Mouse (Mus musculus) liver, adult (tissue): Measurements from ENCODE around the gene Nudt19.

Experiments
- GATA4 ChIP-seq: IDR thresholded peaks from 2 replicates; pipeline ENCODE4 v1.6.1; 2014; ENCODE audit warnings: mild to moderate bottlenecking, low read length; ENCODE audit not compliant: insufficient replicate concordance

Gene Nudt19

DNA sequence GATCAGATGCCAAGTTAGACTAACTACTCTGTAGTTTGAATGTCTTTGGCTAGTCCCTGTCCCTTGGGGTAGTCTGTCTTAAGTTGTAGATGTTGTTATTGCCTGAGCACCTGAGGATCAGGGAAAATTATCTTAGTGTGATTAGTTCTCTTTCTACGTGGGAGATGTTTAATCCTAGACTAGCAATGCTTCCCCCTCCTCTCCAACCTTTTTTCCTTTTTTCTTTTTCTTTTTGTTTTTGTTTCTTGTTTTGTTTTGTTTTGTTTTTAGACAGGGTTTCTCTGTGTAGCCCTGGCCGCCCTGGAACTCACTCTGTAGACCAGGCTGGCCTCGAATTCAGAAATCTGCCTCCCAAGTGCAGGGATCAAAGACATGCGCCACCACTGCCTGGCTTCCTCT, at the start of gene Nudt19:
Gene Nudt19, minus strand, starts transcription at position 100 of the 399 bp plus-strand sequence.
- TF ChIP-seq GATA4: no peak

DNA sequence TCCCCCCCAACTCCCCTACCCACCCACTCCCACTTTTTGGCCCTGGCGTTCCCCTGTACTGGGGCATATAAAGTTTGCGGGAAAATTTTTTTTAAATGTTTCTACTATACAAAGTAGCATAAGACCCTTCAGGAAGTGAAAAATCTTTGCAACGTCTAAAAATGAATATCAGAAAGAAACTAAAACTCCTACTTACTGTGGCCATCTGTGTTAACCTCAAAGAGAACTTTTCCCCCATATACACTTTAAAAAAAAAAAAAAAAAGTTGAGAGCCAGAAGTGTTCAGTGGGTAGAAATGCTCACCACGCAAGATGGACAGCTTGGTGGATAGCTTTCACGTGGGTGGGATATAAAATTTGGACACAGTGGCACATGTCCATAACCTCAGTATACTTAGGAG, 46.7 kb upstream of the Nudt19 start:
- no peak for TF ChIP-seq GATA4

GRCm38 (mm10) chr7:35601106-35601505, 45.0 kb upstream of the Nudt19 start:
- no peak for TF ChIP-seq GATA4

DNA sequence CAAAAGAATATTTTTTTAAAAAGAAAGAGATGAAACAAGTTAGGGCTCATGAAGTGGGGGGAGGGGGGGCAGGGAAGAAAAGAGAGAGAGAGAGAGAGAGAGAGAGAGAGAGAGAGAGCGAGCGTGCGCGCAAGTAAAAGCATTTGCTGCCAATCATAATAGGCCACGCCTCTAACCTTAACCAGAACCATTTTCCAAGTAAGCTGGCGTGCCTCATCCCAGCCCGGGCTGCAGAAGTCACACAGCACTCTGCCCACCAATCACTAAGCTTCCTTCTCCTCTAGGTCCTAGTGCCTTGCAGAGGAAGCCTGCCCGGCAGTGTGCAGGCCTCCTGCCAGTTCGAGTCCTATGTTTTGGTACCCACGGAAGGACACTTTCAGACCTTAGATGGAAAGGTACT, 43.9 kb upstream of the Nudt19 start:
- TF ChIP-seq GATA4: no peak

DNA sequence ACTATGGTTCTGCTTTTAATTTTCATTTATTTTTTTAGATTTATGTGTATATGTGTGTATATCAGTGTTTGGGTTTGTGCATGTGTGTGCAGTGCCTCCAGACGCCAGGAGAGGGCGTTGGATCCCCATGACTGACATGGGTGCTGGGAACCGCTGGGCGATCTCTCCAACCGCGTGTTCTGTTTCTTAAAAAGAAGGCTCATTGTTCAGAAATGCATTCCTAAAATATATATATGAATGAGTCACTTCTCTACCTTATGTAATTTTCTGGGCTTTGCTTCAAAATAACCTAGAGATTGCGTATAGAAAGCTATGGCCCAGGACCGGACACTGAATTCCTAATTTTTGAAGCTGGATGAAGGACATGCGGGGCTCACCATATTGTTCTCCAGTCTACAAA, 43.4 kb upstream of the Nudt19 start:
- no peak for TF ChIP-seq GATA4

DNA sequence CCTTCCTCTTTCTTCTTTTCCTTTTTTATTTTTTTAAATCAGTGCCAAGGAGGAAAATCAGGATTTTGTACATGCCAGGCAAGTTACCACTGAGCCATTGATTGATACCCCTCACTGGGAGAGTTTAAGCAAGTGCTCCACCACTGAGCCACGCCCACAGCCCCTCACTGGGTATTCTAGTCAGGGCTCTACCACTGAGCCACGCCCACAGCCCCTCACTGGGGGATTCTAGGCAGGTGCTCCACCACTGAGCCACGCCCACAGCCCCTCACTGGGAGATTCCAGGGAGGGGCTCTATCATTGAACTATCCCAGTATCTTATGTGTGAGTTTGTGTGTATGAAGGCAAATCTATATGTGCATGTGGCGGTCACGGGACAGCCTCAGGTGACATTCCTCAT, 38.2 kb upstream of the Nudt19 start:
- TF ChIP-seq GATA4: no peak

GRCm38 (mm10) chr7:35590731-35591191, 34.7 kb upstream of the Nudt19 start:
- TF ChIP-seq GATA4: no peak

- no peak for TF ChIP-seq GATA4
Measured at GRCm38 (mm10) chr7:35589485-35589884, 33.4 kb upstream of the Nudt19 start.

GRCm38 (mm10) chr7:35588680-35589428, 32.8 kb upstream of the Nudt19 start:
- no peak for TF ChIP-seq GATA4

DNA sequence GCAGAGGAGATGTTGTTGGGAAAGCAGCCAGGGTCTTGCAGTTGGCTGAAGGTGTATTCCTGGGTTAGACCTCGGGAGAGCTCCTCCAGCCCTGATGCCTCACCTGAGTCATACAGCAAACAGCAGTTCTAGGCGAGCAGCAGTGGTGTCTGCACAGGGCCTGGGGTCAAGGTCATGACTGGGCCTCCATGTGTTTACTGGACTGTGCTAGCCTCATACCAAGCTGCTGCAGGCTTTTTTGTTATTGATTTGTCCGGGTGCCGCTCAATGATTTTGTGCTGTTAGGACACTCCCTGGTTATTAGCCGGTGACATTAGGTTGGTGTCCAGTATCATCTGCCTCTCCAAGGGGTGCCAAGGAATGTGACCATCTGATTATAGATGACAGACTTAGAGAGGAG, 31.6 kb upstream of the Nudt19 start:
- no peak for TF ChIP-seq GATA4

- TF ChIP-seq GATA4: no peak
Measured at GRCm38 (mm10) chr7:35586906-35587445, 30.9 kb upstream of the Nudt19 start.

- no peak for TF ChIP-seq GATA4
Measured at GRCm38 (mm10) chr7:35586055-35586905, 30.2 kb upstream of the Nudt19 start, which contains the start of gene Ankrd27. Gene Ankrd27 (plus strand): TSS chr7:35586244.

DNA sequence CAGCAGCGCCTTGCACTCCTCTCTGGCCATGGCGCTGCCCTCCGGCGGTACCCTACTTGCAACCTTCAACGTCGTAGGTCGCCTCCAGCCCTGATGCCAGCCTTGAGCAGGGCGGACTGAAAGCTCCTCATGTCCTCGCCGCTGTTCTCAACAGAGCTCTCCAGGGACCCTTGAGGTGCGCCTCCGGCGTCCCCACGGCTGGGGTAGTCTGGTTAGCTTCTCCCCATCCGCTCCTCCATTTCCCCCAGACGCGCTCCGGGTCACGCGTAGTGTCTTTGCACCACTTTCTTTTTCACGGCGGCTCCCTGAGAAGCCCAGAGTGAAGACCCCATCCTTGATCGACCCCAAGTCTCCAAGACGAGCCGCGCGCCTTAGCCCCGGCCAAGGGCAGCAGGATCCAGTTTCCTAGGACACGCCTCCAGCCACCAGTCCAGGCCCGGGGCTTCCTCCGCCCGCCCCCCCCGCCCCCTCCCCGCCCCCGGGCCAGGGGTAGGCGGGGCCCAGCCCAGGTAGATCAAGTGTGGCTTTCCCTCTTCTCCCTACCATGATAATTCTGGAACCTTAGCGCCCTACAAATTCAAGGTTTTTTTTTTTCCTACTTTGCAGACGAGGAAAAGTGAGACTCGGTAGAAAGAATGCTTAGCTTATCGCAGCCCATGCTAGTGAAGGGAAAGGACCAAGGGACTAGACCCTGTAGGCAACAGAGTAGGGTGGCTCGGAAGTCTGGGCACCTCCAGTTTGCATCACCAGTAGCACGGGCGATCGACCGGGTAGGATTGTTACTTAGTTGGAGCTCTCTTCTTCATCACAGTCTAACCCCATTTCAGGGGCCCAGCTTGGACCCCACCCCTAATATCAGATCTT, 29.3 kb upstream of the Nudt19 start, which contains the start of gene Rgs9bp:
Gene Rgs9bp, minus strand, starts transcription at position 392 of the 864 bp plus-strand sequence.
- no peak for TF ChIP-seq GATA4

- no peak for TF ChIP-seq GATA4
Measured at GRCm38 (mm10) chr7:35584786-35585190, 28.7 kb upstream of the Nudt19 start.

DNA sequence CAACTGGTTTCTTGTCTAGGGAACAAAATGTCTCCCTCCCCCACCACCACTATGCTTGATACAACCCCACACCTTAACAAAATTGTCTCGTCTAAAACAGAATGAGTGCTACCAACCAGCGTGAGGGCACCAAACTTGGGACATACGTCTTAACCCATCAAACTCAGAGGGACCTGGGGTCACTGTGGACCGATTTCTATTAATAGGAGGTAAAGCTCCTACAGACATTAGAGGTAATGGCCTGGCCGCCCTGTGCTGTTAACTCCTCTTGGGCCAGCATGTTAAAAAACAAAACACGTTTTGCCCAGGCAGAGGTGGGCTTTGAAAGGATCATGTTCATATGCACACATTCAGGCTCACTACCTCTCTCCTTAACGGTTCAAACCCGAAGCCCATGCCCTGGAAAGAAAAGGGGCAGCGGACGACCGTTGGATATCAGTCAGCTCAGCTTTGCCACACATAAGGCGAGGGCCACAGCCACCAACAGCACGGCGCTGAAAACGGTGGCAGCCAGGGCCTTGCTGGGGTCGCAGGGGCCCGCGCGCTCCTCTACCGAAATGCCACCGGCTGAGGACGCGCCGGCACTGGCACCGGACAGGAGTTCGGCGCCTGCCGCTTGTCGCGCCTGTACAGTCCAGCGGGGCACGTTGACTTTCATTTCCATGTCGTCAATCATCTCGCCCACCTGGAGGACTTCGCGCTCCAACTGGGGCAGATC, 28.1 kb upstream of the Nudt19 start:
- TF ChIP-seq GATA4: no peak
